Mouse (Mus musculus): ENCODE measurements around the gene 1700129C05Rik. TPM values are rescaled to one million over a fixed set of nuclear protein-coding genes. Genes with fewer than 3 reads are reported as not detected.

1700129C05Rik gene
- not detected in 4 replicates for total RNA-seq (2023; ENCODE audit: inconsistent age)

GRCm38 (mm10) chr14:59142793-59143192 is at the start of gene 1700129C05Rik:
TSS of gene 1700129C05Rik (minus strand) at chr14:59142893.

GRCm38 (mm10) chr14:59178649-59179048 is 36.0 kb upstream of the 1700129C05Rik start, which contains the start of gene Gm5142:
TSS of gene Gm5142 (minus strand) at chr14:59178749.

Other genes with a start within 250 kb of the 1700129C05Rik start
- not detected in 4 replicates for gene Gm5142, start 35.9 kb upstream of the 1700129C05Rik start, total RNA-seq (2023; ENCODE audit: inconsistent age)
- 23.9 to 27.7 TPM (median 25.8 TPM) in 4 replicates for gene Rcbtb1, start 58.3 kb upstream of the 1700129C05Rik start, total RNA-seq (2023; ENCODE audit: inconsistent age)
- gene Gm6904, start 117.3 kb upstream of the 1700129C05Rik start, total RNA-seq (2023; ENCODE audit: inconsistent age), result 1.5 to 5.4 TPM (median 3.6 TPM) in 4 replicates
- 4.8 to 9.8 TPM (median 7.3 TPM) in 4 replicates for gene Phf11a, start 154.6 kb upstream of the 1700129C05Rik start, total RNA-seq (2023; ENCODE audit: inconsistent age)
- 38.0 to 61.4 TPM (median 49.3 TPM) in 4 replicates for gene Phf11b, start 198.5 kb upstream of the 1700129C05Rik start, total RNA-seq (2023; ENCODE audit: inconsistent age)
- gene Phf11d, start 222.6 kb upstream of the 1700129C05Rik start, total RNA-seq (2023; ENCODE audit: inconsistent age), result 9.0 to 13.5 TPM (median 11.0 TPM) in 4 replicates

Data from B cell, adult (primary cell).